Mouse (Mus musculus): ENCODE measurements around the gene Gm973. TPM values are rescaled to one million over a fixed set of nuclear protein-coding genes. Genes with fewer than 3 reads are reported as not detected.

Gm973 gene
- polyA plus RNA-seq (2015; fragmentation: Nextera tagmentation; extraction: Ambion mirVana) = 1.1 and 1.5 TPM in 2 replicates

GRCm38 (mm10) chr1:59516026-59516917, at the start of gene Gm973:
TSS of gene Gm973 (plus strand) at chr1:59516264.
- H3K27me3 ChIP-seq (ENCODE audit: insufficient read depth, low read length) = no peaks in the 10 kb centered on the region; the same call in 1 of the 2 replicates
- H3K9me3 ChIP-seq (ENCODE audit: low read length) = no peaks in the 10 kb centered on the region
- H3K4me1 ChIP-seq (ENCODE audit: insufficient read depth, low read length) = peaks cover 40% of the 10 kb centered on the region
- peak within 1 kb of the TSS; percentile 89 for H3K27ac ChIP-seq (ENCODE audit: low read length)
- peak within 1 kb of the TSS; percentile 65 for H3K4me2 ChIP-seq (replicated peaks; ENCODE audit: low read depth, low read length)
- no peaks in the 10 kb centered on the region for H3K36me3 ChIP-seq (ENCODE audit: insufficient read depth, low read length)
- peak within 1 kb of the TSS; percentile 45 for H3K4me3 ChIP-seq (ENCODE audit: low read length)
- ATAC-seq (ENCODE audit: low FRiP score, low TSS enrichment) = peak; percentile 80
- 3% methylated on average over 25 of the region's 25 CpGs for WGBS
- H3K9ac ChIP-seq (replicated peaks; ENCODE audit: low read length) = peak within 1 kb of the TSS; percentile 75

- 49% methylated on average over 4 of the region's 4 CpGs for WGBS
- no peaks in the 10 kb centered on the region for H3K36me3 ChIP-seq (ENCODE audit: insufficient read depth, low read length)
- H3K4me2 ChIP-seq (replicated peaks; ENCODE audit: low read depth, low read length) = no peak overlapping the region
- no peaks in the 10 kb centered on the region for H3K9me3 ChIP-seq (ENCODE audit: low read length)
- H3K4me1 ChIP-seq (ENCODE audit: insufficient read depth, low read length) = peaks cover 25% of the 10 kb centered on the region
- no peak overlapping the region for H3K9ac ChIP-seq (replicated peaks; ENCODE audit: low read length)
- no peaks in the 10 kb centered on the region for H3K27me3 ChIP-seq (ENCODE audit: insufficient read depth, low read length)
- no peak overlapping the region for H3K4me3 ChIP-seq (ENCODE audit: low read length)
- no peak overlapping the region for H3K27ac ChIP-seq (ENCODE audit: low read length)
- ATAC-seq (ENCODE audit: low FRiP score, low TSS enrichment) = no peak
Observed at GRCm38 (mm10) chr1:59469170-59469569, 46.9 kb upstream of the Gm973 start.

GRCm38 (mm10) chr1:59470766-59471165, 45.3 kb upstream of the Gm973 start:
- Histone ChIP-seq H3K27ac (ENCODE audit: low read length) (no peak overlapping the region), H3K9me3 (ENCODE audit: low read length) (no peaks in the 10 kb centered on the region), H3K4me2 (replicated peaks; ENCODE audit: low read depth, low read length) (no peak overlapping the region), H3K9ac (replicated peaks; ENCODE audit: low read length) (no peak overlapping the region), H3K4me3 (ENCODE audit: low read length) (no peak overlapping the region), H3K4me1 (ENCODE audit: insufficient read depth, low read length) (peaks cover 17% of the 10 kb centered on the region), H3K36me3 (ENCODE audit: insufficient read depth, low read length) (no peaks in the 10 kb centered on the region), H3K27me3 (ENCODE audit: insufficient read depth, low read length) (no peaks in the 10 kb centered on the region)
- no peak for ATAC-seq (ENCODE audit: low FRiP score, low TSS enrichment)
- 56% methylated on average over 4 of the region's 4 CpGs for WGBS

GRCm38 (mm10) chr1:59472368-59473180, 43.5 kb upstream of the Gm973 start:
- ATAC-seq (ENCODE audit: low FRiP score, low TSS enrichment) = no peak; the same call in 1 of the 2 replicates
- no peak overlapping the region for H3K9ac ChIP-seq (replicated peaks; ENCODE audit: low read length)
- no peak overlapping the region for H3K4me3 ChIP-seq (ENCODE audit: low read length)
- H3K4me2 ChIP-seq (replicated peaks; ENCODE audit: low read depth, low read length) = no peak overlapping the region
- no peak overlapping the region for H3K27ac ChIP-seq (ENCODE audit: low read length)
- no peaks in the 10 kb centered on the region for H3K9me3 ChIP-seq (ENCODE audit: low read length)
- WGBS = 14% methylated on average over 9 of the region's 11 CpGs
- peaks cover 18% of the 10 kb centered on the region for H3K4me1 ChIP-seq (ENCODE audit: insufficient read depth, low read length)
- no peaks in the 10 kb centered on the region for H3K36me3 ChIP-seq (ENCODE audit: insufficient read depth, low read length)
- H3K27me3 ChIP-seq (ENCODE audit: insufficient read depth, low read length) = no peaks in the 10 kb centered on the region

- no peak overlapping the region for H3K27ac ChIP-seq (ENCODE audit: low read length)
- 22% methylated on average over 4 of the region's 4 CpGs for WGBS
- H3K9me3 ChIP-seq (ENCODE audit: low read length) = no peaks in the 10 kb centered on the region
- no peak overlapping the region for H3K9ac ChIP-seq (replicated peaks; ENCODE audit: low read length)
- H3K27me3 ChIP-seq (ENCODE audit: insufficient read depth, low read length) = no peaks in the 10 kb centered on the region
- no peak for ATAC-seq (ENCODE audit: low FRiP score, low TSS enrichment)
- no peaks in the 10 kb centered on the region for H3K36me3 ChIP-seq (ENCODE audit: insufficient read depth, low read length)
- no peak overlapping the region for H3K4me2 ChIP-seq (replicated peaks; ENCODE audit: low read depth, low read length)
- peaks cover 18% of the 10 kb centered on the region for H3K4me1 ChIP-seq (ENCODE audit: insufficient read depth, low read length)
- no peak overlapping the region for H3K4me3 ChIP-seq (ENCODE audit: low read length)
Observed at GRCm38 (mm10) chr1:59473181-59473555, 42.9 kb upstream of the Gm973 start.

- H3K4me2 ChIP-seq (replicated peaks; ENCODE audit: low read depth, low read length) = no peak overlapping the region
- no peak for ATAC-seq (ENCODE audit: low FRiP score, low TSS enrichment)
- no peak overlapping the region for H3K4me3 ChIP-seq (ENCODE audit: low read length)
- H3K27ac ChIP-seq (ENCODE audit: low read length) = no peak overlapping the region
- H3K9me3 ChIP-seq (ENCODE audit: low read length) = no peaks in the 10 kb centered on the region
- 21% methylated on average over 2 of the region's 2 CpGs for WGBS
- no peaks in the 10 kb centered on the region for H3K36me3 ChIP-seq (ENCODE audit: insufficient read depth, low read length)
- no peaks in the 10 kb centered on the region for H3K27me3 ChIP-seq (ENCODE audit: insufficient read depth, low read length)
- no peak overlapping the region for H3K9ac ChIP-seq (replicated peaks; ENCODE audit: low read length)
- H3K4me1 ChIP-seq (ENCODE audit: insufficient read depth, low read length) = peaks cover 29% of the 10 kb centered on the region
Observed at GRCm38 (mm10) chr1:59475618-59476017, 40.4 kb upstream of the Gm973 start.

GRCm38 (mm10) chr1:59478911-59479310, 37.2 kb upstream of the Gm973 start:
- H3K4me3 ChIP-seq (ENCODE audit: low read length) = no peak overlapping the region
- H3K27ac ChIP-seq (ENCODE audit: low read length) = no peak overlapping the region
- H3K4me2 ChIP-seq (replicated peaks; ENCODE audit: low read depth, low read length) = no peak overlapping the region
- H3K9ac ChIP-seq (replicated peaks; ENCODE audit: low read length) = no peak overlapping the region
- WGBS = 54% methylated on average over 3 of the region's 3 CpGs
- peaks cover 22% of the 10 kb centered on the region for H3K4me1 ChIP-seq (ENCODE audit: insufficient read depth, low read length)
- no peak for ATAC-seq (ENCODE audit: low FRiP score, low TSS enrichment)
- no peaks in the 10 kb centered on the region for H3K36me3 ChIP-seq (ENCODE audit: insufficient read depth, low read length)
- H3K27me3 ChIP-seq (ENCODE audit: insufficient read depth, low read length) = no peaks in the 10 kb centered on the region
- H3K9me3 ChIP-seq (ENCODE audit: low read length) = no peaks in the 10 kb centered on the region

- 3% methylated on average over 23 of the region's 23 CpGs for WGBS
- Histone ChIP-seq H3K27me3 (ENCODE audit: insufficient read depth, low read length) (no peaks in the 10 kb centered on the region), H3K4me3 (ENCODE audit: low read length) (peak overlapping the region; percentile 82), H3K9ac (replicated peaks; ENCODE audit: low read length) (peak overlapping the region; percentile 69), H3K9me3 (ENCODE audit: low read length) (no peaks in the 10 kb centered on the region), H3K36me3 (ENCODE audit: insufficient read depth, low read length) (no peaks in the 10 kb centered on the region), H3K4me2 (replicated peaks; ENCODE audit: low read depth, low read length) (peak overlapping the region; percentile 87), H3K4me1 (ENCODE audit: insufficient read depth, low read length) (peaks cover 27% of the 10 kb centered on the region), H3K27ac (ENCODE audit: low read length) (peak overlapping the region; percentile 98)
- ATAC-seq (ENCODE audit: low FRiP score, low TSS enrichment) = peak; percentile 62; the same call in 1 of the 2 replicates
Observed at GRCm38 (mm10) chr1:59480821-59481455, 35.1 kb upstream of the Gm973 start.

GRCm38 (mm10) chr1:59481456-59482291, 34.4 kb upstream of the Gm973 start:
- Histone ChIP-seq H3K4me1 (ENCODE audit: insufficient read depth, low read length) (peaks cover 32% of the 10 kb centered on the region), H3K9me3 (ENCODE audit: low read length) (no peaks in the 10 kb centered on the region), H3K36me3 (ENCODE audit: insufficient read depth, low read length) (no peaks in the 10 kb centered on the region; the same call in 1 of the 2 replicates), H3K4me3 (ENCODE audit: low read length) (peak overlapping the region; percentile 82), H3K4me2 (replicated peaks; ENCODE audit: low read depth, low read length) (peak overlapping the region; percentile 87), H3K27ac (ENCODE audit: low read length) (peak overlapping the region; percentile 98), H3K9ac (replicated peaks; ENCODE audit: low read length) (peak overlapping the region; percentile 93), H3K27me3 (ENCODE audit: insufficient read depth, low read length) (no peaks in the 10 kb centered on the region)
- WGBS = under 1% methylated on average over 57 of the region's 57 CpGs
- ATAC-seq (ENCODE audit: low FRiP score, low TSS enrichment) = peak; percentile 96
